Mouse (Mus musculus) large intestine, adult 2 months (tissue): ENCODE measurements around the gene Sigirr. TPM values are rescaled to one million over a fixed set of nuclear protein-coding genes. Genes with fewer than 3 reads are reported as not detected.

Experiments used
- DNase-seq: peaks from one replicate; pipeline ENCODE4 v3.0.0-alpha.2; 2012; ENCODE audit warnings: low read depth, low spot score
- WGBS: fragments of 180-500 bp; shearing (Covaris S2); methylation state at CpG from one replicate; pipeline ENCODE4 v1.1.7; 2018; 5-methylcytosine and 5-hydroxymethylcytosine counted together
- polyA plus RNA-seq: library from polyadenylated mRNA; depleted of rRNA; stranded (reverse); fragments of >200 nt; gene quantifications from 2 replicates; pipeline ENCODE4 v1.2.3, GENCODE M21; 2012; rRNA removed

Gene Sigirr
- polyA plus RNA-seq, result 41.3 and 41.8 TPM in 2 replicates

DNA sequence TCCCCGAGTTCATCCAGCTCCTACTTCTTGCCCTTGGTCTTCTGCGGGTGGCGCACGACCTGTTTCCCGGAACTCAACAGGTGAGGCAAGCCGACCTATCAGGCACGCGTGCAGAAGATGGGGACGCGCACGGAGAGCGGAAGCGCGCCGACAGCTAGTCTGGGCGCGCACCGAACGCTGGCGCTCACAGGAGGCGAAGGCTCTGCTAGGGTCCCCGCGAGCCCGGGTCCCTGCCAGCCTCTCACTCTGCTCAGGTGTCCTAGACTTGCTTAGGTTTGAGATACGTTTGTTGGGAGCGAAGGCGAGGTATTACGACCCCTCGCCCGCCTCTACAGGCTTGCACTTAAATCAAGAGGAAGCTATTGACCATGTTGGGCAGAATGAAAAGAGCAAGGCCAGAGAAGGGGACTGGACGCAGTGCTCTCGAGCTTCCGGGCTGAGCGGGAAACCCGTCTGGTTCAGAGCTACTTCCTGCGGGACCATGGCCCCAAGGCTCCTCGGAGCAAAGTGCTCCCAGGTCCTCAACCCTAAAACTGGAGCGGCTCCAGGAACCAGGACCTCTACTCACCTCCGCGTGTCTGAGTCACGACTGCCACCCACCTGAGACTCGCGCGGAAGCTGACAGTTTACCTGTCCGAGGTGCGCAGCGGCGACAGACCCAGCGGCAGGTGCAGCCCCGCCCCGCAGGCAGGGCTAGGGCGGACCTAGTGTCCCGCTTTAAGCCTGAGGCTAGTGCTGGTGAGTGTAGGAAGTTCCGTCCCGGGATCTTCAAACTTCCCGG lies at the start of gene Sigirr:
Sigirr (minus strand) TSS at position 662 of the 781 bp plus-strand sequence.
- 2% methylated on average over 56 of the region's 56 CpGs for WGBS
- peak; percentile 51 for DNase-seq

DNA sequence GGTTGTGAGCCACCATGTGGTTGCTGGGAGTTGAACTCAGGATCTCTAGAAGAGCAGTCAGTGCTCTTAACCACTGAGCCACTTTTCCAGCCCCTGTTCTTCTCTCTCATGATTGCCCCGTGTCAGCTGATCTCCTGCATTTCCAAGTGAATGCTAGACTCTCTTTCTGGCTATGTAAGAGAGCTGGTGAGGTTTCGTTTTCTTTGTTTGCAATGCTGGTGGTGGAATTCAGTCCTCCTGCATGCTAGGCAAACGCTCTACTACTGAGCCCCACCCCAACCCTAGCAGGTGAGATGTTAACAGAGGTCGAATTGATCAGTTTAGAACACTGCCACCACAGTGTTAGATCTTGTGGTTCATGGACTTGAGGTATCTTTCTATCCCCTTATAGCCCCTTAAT lies 48.3 kb upstream of the Sigirr start:
- 40% methylated on average over 4 of the region's 4 CpGs for WGBS
- no peak for DNase-seq

DNA sequence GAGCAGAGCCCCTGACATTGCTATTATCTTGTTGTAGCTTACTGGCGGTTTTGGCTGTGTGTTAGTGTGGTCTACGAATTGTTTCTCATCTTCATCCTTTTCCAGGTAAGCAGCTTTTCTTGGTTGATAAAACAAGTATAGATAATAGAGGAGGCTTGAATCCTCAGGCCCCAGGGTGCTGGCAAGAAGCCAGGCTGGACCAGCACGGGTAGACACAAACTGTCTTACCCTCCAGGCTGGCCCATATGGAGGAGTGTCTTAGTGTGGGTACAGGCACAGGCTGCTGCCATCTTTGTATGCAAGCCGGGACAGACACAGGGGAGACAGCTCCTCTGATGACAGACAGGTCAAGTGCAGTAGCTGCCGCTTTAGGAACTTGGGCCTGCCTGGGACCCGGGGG lies 46.7 kb upstream of the Sigirr start:
- DNase-seq, result no peak
- 84% methylated on average over 6 of the region's 6 CpGs for WGBS

DNA sequence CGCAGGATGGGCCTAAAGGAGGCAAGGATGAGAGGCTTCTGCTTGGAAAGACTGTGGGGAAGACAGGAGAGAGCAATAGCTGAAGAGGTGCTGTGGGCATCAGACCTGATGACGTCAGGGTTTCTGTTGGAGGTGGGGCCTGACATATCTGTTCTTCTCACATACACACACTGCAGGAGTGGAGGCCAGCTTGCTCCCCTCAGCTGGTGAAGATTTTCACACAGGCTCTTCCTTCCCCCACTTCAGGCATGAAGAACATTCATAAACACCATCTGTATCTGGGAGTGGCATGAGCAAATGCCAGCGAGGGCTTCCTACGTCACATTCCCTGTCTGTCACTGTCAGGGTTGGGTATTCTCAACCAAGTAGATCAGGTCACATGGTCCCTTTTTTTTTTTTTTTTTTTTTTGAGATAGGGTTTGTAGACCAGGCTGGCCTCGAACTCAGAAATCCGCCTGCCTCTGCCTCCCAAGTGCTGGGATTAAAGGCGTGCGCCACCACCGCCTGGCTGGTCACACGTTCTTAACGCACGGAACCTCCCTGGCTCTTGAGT lies 45.7 kb upstream of the Sigirr start:
- DNase-seq, result no peak
- 92% methylated on average over 12 of the region's 12 CpGs for WGBS

DNA sequence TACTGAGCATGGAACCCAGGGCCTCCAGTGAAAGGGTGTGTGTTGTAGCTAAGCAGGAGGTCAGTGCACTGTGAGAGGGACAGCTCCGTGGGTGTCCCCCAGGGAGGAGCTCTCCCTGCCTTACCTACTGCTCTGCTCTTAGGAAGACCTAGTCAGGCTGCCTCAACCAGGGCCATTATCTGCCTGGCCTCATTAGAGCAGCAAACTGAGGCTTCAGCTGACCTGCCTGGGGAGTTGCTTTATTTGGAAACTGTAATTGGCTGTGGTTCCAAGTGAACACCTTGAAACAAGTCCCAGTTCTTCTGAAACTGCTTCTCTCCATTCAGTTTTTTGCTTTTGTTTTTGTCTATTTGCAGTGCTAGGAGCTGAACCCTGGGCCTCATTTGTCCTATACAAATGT lies 45.0 kb upstream of the Sigirr start:
- no peak for DNase-seq
- 65% methylated on average over 1 of the region's 1 CpGs for WGBS

DNA sequence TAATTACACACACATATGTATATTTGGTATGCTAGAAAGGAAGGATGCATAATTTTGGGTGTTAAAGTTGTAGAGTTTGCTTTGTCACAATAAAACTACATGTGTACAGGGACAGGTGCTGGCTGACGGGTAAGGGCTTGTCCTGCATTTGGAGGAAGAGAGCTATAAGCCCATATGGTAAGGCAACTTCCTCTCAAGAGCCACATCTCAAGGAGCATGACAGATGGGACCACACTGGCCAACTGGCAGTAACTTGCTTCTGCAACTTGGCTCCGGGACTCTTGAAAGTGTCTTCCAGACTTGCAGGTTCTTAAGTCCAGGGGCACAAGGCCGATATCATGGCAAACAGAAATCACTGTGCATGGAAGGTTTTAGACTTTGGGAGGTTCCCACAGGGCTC lies 44.3 kb upstream of the Sigirr start:
- no peak for DNase-seq
- WGBS, result 83% methylated on average over 3 of the region's 3 CpGs

DNA sequence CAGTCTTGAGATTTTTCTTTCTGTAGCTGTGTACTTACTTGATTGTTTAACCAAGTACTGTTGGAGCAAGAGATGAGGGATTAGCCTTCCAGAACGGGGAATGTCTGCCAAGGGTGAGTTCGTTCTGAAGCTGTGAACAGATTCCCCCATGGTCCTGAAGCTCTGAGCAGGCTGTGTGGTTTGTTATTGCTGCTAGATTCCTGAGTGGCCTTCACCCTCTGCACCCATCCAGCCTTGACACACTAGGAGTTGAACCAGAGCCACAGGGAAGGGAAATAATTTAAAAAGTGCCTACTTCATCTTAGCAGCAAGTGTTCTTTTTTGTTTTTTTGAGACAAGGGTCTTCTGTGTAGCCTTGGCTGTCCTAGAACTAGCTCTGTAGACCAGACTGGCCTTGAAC lies 43.5 kb upstream of the Sigirr start:
- DNase-seq, result no peak
- WGBS, result 60% methylated on average over 2 of the region's 2 CpGs

DNA sequence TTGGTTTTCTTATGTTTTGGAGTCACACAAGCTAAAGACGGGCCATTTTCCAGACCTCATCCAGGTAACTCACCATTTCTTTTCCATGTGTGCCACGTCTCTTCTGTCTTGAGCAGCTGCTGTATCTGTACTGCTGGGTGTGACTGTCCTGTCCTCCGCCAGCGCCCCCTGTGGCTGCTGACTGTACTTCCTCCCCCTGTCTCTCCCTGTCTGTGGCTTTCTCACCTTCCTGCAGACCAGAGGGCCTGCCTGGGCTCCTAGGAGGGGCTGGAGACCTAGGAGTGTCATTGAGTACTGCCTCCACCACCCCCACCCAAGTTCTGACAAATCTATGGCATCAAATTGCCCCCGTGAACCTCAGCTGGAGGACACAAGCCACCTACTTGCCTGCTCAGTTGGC lies 42.7 kb upstream of the Sigirr start:
- no peak for DNase-seq

DNA sequence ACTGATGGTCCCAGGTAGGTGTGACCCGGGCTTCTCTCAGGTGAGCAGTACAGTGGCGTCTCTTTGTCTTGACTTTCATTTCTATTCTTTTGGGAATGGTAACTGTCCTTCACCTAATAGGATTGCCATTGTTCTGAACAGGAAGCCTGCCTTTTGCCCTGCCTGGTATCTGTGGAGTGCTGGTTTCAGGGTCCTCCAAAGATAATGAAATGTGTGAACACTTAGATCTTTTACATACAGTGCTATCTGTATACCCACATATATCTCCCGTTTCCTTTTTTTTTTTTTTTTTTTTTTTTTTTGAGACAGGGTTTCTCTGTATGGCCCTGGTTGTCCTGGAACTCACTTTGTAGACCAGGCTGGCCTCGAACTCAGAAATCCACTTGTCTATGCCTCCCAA lies 41.0 kb upstream of the Sigirr start:
- WGBS, result 89% methylated on average over 4 of the region's 4 CpGs
- DNase-seq, result no peak

More for the DNA sequence above, 42.7 kb upstream of the Sigirr start:
- 50% methylated on average over 5 of the region's 5 CpGs for WGBS

DNA sequence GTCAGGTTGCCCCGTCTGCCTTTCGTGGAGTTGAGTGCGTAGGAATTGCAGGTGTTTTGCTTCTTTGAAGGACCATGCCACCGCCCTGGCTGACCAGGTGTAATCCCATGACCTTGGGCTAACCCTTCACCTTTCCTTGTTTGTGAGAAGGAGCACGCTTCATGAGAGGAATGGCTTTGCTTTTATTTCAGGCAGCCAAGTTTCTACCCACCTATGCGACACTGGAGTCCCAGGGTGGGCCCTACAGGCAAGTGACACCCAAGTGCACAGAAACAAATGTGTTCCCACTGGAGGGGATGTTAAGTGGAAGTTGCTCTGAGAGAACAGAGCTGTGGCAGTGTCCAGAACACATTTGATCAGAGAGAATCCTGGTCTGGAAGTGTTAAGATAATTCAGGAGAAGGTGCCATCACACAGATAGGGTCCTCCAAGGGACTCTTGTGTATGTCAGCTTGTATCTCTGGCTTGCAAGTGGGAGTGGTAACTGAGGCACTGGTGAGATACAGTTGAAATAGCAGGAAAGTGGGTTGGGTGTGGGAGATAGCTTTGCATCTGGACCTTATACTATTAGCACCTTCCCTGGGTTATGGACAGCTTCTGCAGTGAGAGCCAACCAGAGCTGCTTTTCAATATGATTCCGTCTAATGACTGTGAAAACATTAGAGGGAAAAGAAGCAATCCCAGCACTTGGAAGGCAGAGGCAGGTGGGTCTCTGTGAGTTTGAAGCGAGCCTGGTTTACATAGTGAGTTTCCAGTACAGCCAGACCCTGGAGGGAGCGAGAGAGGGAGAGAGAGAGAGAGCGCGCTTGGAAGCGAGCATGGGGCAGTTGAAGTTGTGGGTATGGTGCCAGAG lies 31.8 kb upstream of the Sigirr start:
- DNase-seq, result no peak
- WGBS, result 53% methylated on average over 12 of the region's 12 CpGs

DNA sequence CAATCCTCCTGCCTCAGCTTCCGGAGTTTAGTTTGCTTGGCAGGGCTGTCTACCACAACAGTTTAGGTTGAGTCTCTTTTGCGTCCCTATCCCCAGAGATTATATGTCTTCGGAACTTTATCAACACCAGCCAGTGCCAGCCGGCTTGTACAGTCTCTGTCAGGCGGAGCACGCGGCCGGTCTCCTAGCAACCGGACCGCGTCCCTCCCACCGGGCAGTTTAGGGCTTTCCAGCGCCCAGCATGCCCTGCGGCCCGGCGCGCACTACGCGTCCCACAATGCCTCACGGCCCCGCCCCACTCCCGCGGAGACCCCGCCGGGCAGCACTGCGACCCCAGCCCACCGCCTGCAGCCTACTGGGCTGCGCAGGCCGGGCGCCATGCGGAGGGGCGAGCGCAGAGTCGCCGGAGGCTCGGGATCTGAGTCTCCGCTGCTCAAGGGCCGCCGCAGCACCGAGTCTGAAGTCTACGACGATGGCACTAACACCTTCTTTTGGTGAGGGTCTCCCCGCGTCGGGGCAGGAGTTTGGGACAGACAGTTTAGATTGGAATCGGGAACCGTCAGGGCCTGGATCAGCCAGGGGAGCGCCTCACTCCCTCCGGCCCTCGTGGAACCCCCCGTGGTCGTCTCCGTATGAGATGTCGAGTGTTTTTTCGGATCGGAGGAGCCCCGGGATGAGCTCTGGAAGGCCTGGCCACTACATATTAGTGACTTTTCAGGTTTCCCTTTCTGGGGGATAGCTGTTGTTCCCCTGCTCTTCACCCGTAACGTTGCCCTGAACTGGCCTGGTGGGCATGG lies 30.9 kb upstream of the Sigirr start:
- DNase-seq, result peak; percentile 58
- WGBS, result under 1% methylated on average over 59 of the region's 59 CpGs

DNA sequence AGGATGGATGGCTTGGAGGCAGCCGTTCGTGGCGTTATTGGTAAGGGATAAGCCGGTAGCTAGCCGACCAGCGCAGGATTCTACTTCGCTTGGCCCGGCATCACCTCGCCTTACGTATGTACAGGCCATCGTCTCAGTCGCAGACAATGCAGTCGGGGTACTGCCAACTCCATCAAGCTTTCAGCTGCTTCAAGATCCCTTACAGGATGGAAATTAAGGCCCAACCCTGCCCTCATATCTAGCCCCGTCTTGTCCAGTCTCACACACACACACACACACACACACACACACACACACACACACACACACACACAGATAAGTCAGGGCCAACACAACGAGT lies 23.1 kb upstream of the Sigirr start:
- 2% methylated on average over 15 of the region's 15 CpGs for WGBS
- no peak for DNase-seq

DNA sequence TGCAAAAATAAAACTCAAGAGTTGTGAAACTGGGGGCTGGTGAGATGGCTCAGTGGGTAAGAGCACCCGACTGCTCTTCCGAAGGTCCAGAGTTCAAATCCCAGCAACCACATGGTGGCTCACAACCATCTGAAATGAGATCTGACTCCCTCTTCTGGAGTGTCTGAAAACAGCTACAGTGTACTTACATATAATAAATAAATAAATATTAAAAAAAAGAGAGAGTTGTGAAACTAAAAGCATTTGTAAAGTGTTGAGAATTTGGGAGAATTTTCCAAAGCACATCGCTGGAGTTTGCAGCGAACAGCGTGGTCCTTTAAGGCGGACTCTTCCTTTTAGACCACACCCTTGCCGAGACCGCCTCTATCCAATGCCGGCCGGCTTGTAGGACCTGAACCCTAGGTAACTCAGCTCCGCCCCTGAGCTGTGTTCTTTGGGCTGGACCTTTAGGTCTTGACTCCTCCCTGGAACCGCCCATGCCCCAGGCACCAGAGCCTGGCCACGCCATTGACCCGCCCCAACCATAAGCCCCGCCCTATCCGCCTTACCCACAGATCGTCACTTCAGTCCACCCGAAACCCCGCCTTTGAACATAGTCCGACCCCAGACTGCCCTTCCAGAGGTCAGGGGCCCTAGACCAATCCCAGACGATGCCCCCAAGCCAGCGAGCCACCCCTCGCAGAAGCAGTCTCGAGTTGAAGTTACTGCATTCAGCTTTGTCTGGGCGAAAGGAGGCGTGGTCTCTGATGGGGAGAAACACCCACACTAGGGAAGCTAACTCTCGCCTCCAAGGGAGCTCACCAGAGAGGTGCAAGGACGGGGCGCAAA lies 22.5 kb upstream of the Sigirr start:
- under 1% methylated on average over 29 of the region's 29 CpGs for WGBS
- DNase-seq, result peak; percentile 97

DNA sequence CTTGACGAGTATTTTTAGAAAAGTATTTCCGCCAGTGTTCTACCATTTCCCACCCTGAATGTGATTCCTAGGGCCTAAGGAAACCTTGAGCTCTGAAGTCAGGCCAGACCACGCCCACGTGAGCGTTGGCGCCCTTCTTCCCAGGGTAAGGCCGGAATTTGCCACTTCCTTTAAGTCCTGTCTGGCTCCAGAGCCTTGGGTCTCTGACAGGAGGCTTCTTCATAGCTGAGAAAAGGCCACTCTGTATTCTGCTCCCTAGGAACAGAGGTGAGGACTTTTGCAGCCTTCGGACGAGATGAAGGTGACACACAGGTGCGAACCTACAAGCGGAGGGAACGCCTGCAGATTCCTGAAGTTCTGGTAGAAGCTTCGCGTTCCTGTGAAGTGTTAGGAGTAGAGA lies 21.9 kb upstream of the Sigirr start, which contains the start of gene Ptdss2:
Ptdss2 (plus strand) TSS at position 138 of the 400 bp plus-strand sequence.
- WGBS, result 19% methylated on average over 14 of the region's 14 CpGs
- peak; percentile 53 for DNase-seq

DNA sequence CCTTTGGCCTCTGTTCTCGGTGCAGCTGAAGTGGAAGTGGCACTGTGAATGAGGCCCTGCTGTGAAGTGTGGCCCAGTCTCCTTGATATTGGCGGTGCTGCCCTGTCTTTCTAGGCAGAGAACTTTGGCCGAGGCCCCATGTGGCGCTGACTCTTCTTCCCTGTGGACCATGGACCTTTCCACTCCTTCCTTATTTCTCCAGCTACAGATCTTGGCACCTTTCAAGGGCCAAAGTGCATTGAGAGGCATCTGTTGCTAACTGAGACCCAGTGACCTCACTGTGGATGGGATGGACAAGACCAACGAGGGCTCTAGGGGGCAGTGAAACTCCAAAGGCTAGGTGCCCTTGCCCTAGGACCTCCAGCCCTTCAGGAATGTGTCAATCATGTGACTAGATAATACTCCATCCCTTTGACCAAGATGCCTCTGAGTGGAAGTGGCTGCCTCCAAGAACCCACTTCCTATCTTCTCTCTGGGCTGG lies 20.7 kb upstream of the Sigirr start:
- DNase-seq, result peak; percentile 95
- 32% methylated on average over 5 of the region's 5 CpGs for WGBS

DNA sequence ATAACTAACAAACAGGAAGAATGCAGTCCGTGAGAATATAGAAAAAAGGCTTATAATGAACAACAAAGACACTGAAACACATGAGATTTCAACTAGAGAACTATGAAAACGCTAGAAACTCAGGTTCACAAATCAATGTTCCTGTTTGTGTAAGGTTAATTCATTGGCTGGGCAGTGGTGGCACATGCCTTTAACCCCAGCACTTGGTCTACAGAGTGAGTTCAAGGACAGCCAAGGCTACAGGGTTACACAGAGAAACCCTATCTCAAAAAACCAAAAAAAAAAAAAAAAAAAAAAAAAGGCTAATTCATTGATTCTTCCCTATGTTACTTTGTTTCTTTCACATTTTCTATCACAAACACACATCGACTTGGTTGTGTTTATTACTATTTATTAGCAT lies 20.2 kb upstream of the Sigirr start:
- 64% methylated on average over 3 of the region's 3 CpGs for WGBS
- no peak for DNase-seq

DNA sequence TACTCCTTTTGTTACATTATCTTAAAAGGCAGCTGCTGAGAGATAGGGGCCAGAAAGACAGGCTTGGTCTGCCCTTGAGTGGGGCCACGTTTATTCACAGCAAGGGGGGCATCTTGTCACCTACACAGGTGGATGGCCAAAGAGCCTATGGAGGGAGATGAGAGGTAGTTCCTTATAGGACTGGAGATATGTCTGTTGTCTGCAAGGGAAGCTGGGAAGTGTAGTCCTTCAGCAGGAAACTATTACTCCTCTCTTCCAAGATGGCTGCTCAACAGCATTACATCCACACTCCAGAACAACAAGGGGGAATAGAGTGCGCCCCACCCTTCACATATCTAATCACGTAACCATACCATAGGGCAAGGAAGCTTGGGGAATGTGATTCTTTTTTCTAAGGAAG lies 19.1 kb upstream of the Sigirr start:
- DNase-seq, result no peak

DNA sequence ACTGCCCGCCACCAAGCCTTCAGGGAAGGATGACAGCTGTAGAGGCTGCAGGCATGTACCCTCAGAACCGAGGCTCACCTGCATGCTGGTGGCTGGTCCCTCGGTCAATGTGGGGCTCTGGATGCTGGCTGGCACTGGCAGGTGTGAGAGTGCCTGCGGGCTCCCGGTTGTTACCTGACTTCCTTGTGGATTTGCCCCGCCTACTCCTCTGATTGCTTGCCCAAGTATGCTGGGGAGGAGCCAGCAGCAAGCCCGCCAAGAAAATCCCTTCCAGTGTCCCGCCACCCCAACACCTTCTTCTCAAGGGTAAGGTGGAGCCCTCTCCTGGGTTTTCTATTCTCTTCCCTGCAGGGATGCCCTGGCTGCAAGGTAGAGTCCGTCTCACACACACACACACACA lies 17.3 kb upstream of the Sigirr start, which contains the start of gene Ano9:
Ano9 (minus strand) TSS at position 171 of the 400 bp plus-strand sequence.
- 10% methylated on average over 9 of the region's 9 CpGs for WGBS
- DNase-seq, result peak; percentile 64

More for the DNA sequence above, 19.1 kb upstream of the Sigirr start:
- WGBS, result 78% methylated on average over 3 of the region's 3 CpGs

DNA sequence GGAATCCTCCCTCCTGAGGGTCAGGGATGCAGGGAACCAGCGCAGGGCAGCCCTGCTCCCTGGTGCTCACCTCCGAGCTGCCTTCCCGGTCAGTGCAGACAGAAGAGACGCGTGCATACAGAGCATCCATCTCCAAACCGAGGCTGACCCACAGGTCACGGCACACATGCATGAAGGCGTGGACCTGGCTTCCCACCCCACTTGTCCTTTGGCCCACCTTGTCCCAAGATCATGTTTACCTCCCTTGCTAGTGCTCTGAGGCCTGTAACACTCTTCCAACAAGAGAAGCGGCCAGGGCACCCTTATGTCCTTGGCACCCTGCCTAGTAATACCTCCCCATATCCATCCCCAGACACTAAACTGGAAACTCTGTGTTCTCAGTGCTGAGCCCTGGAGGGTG lies 15.5 kb upstream of the Sigirr start:
- WGBS, result 62% methylated on average over 9 of the region's 9 CpGs

More for the DNA sequence above, 15.5 kb upstream of the Sigirr start:
- no peak for DNase-seq
